In genomic region chr12:55302485-55303441, GRCm38 (mm10) we compare ENCODE assay signal across 1 mouse cellular context.
A peak's percentile ranks its signal among the peaks of the same experiment; 100 is the strongest.
TF ChIP-seq lines count a peak whose summit lies in the region.

TSS of gene Ppp2r3c (minus strand) at chr12:55302998.

TF ChIP-seq in MEL, 35 proteins besides CTCF, POLR2A, EP300 and RAD21 (continued from another document):
- TF ChIP-seq MAX (IDR thresholded peaks at IDR 0.05; ENCODE audit: low read length) (peak; percentile 36), USF1 (IDR thresholded peaks at IDR 0.05; ENCODE audit: low read depth, low read length) (no peak), ETS1 (IDR thresholded peaks at IDR 0.05; ENCODE audit: low read depth, low read length) (peak; percentile 9; the same call in 1 of the 2 replicates), GATA1 (IDR thresholded peaks at IDR 0.05; ENCODE audit: low read depth, low read length) (no peak)
